Mouse (Mus musculus) brain, embryonic 14.5 days (tissue): ENCODE measurements at regions not wholly inside any gene's neighbourhood (a gene's known extent, or its start where the extent isn't known, plus 50 kb on each side); places are given as distances from the start of the nearest gene placed in this dataset.

Experiments used
- DNase-seq: peaks from one replicate; pipeline ENCODE4 v3.0.0-alpha.2; 2011; ENCODE audit warnings: low read depth
- CTCF ChIP-seq: fragments of 200-500 bp; IDR thresholded peaks from 2 replicates; pipeline ENCODE4 v1.5.1; 2012; ENCODE audit warnings: inconsistent platforms, mild to moderate bottlenecking, moderate library complexity, borderline replicate concordance; ENCODE audit not compliant: insufficient read depth, insufficient read length; ENCODE audit errors: extremely low read depth
- POLR2A ChIP-seq: fragments of 200-500 bp; IDR thresholded peaks from 2 replicates; pipeline ENCODE4 v1.6.1; 2012; ENCODE audit warnings: mild to moderate bottlenecking, inconsistent platforms, borderline replicate concordance; ENCODE audit not compliant: poor library complexity, insufficient read depth, insufficient read length, severe bottlenecking; ENCODE audit errors: extremely low read depth

DNA sequence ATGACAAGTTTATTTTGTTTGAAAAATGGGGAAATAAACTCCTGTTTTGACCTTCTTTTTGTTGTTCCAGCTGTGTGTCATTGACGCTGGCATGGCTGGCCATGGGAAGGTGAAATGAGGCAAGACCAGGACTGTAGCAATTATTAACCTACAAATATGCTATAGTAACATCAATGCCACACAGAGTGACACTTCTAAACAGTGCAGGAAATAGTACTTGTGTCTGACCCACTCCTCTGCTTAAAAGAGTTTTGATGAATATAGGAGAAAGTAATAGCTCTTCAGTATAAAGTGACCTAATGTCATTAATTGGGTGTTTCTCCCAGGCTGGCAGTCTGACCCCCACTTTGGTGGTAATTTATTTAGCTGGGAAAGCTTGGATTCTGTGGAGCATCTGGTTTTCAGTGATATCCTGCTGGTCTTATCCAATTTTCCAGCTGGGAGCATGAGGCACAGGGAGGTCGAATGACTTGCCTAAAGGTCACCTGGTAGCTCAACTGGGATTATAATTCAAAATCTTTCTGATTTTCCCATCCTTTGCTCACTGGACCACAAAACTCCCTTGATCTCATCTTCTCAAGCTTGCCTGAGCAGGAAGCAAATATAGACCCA, 397.6 kb upstream of the Jag1 start:
- DNase-seq = peak; percentile 5
- TF ChIP-seq CTCF (no peak), POLR2A (no peak)

DNA sequence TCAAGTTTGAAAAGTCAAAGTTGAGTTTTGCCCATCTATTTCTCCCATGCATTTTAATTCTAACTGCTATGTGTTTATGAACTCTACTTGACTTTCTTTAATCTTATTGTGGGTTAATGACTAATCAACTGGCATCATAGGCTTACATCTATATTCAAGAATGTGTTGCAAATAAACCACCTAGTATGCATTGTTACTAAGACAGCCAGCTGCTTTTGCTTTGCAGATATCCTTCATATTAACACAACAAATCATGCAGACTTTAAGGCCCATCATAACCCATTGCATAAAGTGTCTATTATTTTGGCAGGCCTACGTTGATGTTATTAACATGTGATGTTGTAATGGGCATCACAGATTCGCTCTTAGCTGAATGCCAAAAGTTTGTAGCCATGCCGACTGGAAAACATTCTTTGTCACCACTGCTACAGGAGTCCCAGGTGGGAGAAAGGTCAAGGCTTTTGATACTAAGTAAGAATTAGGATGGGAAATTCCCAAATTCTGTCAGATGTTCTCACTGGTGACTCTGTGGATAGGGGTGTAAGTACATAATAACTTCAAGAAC, 394.3 kb upstream of the Jag1 start:
- no peak for DNase-seq
- no peak for TF ChIP-seq POLR2A
- TF ChIP-seq CTCF = no peak

DNA sequence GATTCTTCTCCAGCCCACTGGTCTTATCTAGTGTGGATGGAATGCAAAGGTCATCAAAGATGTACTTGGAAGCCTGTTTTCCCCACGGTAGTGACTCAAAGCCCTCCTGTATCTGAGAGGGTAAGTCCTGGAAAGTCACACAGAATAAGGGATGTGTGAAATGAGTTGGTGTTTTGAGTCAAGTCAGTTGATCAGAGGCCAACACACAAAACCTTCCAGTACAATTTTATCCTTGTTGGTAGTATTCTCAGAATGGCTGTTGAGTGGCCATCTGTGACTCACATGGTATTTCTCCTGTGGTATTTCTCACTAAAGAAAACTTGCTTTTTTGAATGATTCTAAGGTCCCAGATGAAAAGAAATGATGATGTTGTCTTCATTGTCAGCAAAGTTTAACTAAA, 384.8 kb upstream of the Jag1 start:
- DNase-seq = no peak
- TF ChIP-seq POLR2A (no peak), CTCF (no peak)

DNA sequence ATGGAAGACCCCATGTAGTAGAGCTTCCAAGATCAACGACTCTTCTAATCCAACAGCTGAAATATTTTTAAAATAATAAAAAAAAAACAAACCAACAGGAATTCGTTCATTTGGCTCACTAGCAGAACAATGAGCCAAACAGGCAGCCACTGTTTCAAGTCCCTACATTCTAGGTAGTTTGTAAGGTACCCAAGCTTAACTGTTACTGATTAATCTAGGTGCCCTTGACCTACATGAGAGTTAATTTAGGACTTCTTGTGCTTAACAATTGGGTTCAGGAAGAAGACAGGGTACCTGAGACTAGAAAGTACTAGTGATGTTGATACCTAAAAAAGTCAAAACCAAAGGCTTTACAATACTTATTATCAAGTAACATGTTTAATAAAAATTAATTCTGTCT, 381.2 kb upstream of the Jag1 start:
- TF ChIP-seq POLR2A (no peak), CTCF (no peak)
- DNase-seq = no peak

DNA sequence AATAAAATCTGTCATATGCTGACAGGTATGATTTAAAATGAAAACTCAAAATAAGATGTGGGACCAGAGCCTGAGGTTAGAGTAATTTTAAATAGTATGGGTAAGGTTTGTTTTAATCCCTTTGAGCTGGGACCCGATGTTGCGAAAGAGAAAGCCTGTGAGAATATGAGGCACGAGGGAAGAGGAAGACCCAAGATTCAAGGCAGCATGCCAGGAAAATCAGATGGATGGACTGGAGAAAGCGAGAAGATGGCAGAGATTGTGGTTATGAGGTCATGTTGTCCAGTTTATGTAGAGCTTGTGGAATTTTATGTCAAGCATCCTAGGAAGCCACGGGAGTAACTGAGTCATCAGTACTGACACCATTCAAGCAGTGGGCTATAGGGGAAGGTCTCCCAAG, 377.2 kb upstream of the Jag1 start:
- TF ChIP-seq POLR2A = no peak
- no peak for DNase-seq

DNA sequence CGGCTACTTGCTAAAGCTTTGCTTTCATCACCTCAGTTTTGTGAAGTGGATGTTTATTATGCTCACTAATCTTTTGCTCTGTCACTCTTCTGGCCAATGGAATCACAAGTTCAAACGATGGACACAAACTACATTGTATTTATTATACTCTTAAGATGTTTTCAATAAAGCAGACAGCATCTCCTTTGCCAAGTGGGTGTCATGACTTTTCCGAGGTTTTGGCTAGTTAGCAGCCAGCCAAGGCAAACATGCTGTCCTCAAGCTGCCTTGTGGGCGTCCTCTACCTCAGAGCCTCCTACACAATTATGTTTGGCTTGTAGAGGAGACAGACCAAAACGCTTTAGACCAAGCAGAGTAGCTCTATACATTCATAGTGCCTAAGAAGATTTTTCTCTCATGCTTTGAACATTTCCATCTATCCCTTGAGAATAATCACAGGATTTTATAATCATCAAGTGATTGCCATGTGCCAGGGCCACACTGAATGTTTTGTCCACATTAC, 372.8 kb upstream of the Jag1 start:
- no peak for TF ChIP-seq CTCF
- no peak for TF ChIP-seq POLR2A
- DNase-seq = no peak

DNA sequence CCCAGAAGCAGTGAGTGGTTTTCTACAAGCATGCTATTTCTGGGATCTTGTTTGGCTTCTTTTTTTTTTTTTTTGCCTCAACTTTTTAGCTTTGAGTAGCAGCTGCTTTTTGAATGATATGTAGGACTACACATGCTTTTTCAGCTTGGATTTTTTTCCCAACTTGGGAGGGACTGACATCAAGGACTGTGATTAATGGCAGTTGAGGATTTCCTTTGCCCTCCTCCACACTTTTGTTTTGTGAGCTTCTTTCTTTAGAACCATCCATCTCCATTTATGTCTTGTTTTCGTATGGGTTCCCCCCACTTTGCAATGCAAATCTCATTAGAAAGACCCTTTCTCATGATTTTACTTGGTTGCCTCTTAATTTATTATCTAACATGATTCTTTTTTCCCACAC, 352.3 kb upstream of the Jag1 start:
- no peak for TF ChIP-seq CTCF
- no peak for TF ChIP-seq POLR2A
- no peak for DNase-seq

DNA sequence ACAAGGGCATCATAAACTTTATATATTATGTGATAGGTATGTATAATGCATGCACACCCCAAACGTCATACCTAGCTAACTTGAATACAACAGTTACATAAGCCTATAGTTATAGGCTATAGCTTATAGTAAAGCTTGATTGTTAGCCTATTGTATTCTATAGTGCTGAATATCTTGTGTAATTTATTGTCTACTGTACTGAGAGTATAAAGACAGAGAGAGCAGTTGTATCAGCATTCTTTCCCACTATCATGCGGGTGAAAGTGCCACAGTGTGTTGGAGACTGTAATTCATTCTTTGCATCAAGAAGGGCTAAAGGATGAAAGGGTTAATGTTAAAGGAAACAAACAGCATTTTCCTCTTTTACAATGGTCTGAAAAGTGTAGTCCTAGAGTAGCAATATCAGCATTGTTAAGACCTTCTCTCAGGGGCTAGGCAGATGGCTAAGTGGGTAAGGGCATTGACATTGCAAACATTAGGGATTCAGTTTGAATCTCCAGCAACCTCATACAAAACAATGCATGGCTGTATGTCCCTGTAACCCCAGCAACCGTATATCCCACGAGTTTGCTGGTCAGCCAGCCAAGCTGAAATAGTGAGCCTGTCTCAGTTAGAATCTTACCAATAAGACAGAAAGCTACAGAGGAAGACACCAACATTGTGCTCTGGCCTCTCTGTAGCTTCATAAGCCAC, 340.8 kb upstream of the Jag1 start:
- TF ChIP-seq CTCF = no peak
- no peak for TF ChIP-seq POLR2A
- peak; percentile 56 for DNase-seq

DNA sequence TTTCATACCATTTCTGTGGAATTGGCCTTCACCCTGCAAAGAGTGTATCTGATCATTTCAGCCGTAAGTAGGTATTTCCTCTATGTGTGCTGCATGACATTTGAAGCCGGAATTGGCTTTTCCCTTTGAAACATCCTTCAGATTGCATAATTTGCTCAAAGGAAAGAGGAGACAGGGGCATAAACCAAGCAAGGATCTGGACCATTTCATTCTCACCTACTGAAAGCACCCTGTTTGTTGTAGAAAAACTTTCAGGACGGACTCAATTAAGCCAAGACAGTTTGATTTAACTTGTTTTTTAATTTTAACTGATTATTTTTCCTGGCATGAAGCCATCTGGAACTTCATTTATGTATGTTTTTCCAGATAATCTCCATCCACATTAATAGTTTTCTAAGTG, 340.0 kb upstream of the Jag1 start:
- no peak for DNase-seq
- TF ChIP-seq CTCF (no peak), POLR2A (no peak)

DNA sequence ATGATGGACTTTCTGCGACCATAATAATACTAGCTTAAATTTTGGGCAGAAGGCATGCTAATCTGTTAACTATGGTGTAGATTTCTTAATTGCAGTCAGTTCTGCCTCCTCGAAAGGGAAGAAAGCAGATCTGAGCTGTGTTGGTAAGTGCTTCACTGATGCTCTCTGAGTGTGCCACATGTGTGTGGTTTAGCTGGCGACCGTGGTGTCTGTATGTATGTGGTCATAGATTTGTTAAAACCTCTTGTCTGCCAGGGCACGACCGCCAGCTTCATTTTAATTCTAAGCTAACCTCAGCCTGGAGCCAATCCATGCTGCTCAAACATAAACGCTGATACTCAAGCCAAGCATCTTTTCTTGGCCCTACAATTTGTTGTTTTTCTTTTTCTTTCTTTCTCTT, 330.5 kb upstream of the Jag1 start:
- DNase-seq = no peak
- TF ChIP-seq CTCF (no peak), POLR2A (no peak)

DNA sequence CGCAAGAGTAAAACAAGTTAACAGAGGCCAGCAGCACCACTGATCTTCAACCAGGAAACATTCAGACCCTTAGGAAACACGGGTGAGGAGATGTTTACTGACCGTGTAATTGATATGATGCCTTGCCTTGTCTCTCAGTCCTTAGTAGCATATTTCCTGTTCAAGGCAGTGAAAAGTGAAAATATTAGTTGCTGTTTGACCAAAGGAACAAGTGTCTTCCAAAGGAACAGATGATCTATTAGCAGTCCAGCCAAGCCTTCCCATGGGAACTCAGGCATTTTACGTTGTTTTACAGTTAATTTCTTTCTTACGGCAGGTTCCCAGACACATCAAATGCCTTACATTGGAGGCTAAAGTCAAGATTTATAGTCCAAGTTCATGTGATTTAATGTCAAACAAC, 321.3 kb upstream of the Jag1 start:
- no peak for TF ChIP-seq CTCF
- DNase-seq = no peak

DNA sequence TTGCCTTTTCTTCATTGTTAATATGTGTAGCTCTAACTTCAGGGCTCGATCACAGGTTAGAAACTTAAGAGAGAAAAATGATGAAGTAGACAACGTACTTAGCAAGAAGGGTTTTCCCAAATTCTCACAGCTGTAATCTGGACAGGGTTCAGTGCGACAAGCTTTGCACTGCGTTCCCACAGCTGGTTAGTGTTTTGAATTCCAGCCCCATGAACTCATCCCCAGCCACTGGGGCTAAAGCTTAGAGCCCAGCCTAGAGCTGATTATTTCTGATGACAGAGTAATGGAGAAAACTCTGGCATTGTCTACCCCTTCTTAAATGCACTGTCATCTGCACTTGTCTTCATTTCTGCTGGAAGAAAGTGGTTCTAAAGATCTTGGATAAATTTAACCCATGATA, 319.7 kb upstream of the Jag1 start:
- DNase-seq = no peak
- TF ChIP-seq POLR2A (no peak), CTCF (no peak)

DNA sequence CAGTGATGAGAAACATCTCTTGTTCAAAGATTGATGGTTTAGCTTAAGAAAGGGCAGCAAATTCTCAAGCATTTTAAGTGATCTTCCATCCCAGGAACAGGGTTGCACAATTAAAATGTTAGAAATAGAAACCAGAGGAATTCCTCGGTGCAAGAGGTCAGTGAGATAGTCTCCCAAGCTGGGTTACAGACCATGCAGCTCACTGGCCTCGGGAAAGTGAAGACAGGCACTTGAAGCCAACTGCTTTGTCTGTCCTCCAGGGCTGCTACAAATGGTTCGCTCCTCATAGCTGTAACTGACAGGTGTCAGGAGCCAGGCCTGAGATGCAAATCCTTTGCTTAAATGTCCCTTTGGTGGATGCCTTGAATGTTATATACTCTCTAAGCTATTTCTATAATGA, 306.2 kb upstream of the Jag1 start:
- no peak for TF ChIP-seq POLR2A
- no peak for DNase-seq
